Mouse (Mus musculus): ENCODE data around the gene Rag1.

Gene Rag1

DNA sequence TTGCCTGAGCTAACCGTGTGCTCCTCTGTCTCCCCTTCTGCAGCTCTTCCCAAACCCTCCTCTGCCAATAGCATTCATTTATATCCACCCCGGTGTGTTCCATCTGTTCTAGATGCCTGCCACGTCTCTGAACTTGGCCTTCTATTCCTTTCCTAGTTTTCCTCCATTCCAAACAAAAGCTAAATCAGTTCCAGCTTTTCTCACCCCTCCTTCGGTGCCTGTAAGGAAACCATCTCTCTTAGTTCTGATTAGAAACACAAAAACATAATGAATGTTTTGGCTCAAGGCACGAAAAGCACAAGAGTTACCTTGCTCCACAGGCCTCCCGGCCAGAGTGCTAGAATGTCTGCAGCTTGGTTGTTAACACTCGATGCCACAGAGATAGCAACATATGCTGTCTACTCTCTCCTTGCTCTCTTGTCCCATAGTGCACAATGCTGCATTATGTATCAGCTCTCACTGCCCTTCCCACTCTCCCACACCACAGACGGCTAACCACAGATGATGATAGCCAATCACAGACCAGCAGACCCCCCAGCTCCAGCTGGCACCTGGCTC is at the start of gene Rag1, which contains the start of gene B230118H07Rik:
TSS of gene Rag1 (minus strand) at position 388 of the 558 bp plus-strand sequence.
TSS of gene B230118H07Rik (minus strand) at position 419 of the 558 bp plus-strand sequence.
- no peak for DNase-seq (ENCODE audit: low spot score)

DNA sequence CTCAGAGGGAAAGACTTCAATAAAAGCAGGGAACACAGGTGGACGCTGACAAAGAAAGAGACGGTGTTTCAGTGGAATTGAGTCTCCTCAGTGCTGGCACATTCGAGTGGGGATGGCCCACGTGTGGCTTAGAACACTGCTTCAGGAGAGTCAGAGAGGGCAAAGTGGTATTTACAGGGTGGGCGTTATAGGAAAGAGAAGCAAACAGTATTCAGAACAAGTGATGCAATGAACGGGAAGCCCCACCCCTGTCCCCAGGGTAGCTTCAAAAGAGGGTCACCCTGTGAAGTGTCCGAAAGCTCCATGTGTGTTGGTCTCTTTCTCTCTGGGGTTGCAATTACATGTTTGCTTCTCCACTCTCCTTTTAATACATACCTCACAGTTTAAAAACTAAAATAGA is 46.3 kb upstream of the Rag1 start:
- no peak for DNase-seq (ENCODE audit: low spot score)

DNA sequence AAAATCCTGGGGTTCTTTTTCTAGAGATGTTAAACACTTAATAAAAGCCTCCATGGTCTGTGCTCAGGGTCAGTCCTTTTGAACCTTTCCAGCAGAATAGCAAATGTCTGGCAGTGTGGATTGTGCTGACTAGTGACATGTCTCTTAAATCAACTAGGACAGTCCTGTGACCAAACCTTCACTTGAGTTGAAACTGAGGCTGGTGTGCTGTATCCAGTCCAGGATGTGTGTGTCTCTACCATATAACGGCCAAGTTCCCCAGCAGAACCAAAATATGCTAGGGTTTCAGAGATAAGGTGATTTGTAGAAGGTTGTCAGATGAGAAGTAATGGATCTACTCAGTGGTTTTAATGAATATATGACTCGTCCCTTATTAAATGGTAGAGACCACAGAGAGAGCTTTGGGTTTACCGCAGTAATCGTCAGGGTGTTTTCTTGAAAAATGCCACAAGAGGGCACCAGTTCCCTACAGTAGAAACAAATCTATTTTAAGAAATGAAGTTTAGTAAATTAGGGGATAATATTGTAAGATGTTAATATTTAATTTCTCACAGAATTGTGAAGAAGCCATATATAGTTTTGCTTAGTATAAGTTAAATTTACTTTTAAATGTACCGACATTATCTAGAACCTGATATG is 44.4 kb upstream of the Rag1 start:
- DNase-seq (ENCODE audit: low spot score) = no peak

DNA sequence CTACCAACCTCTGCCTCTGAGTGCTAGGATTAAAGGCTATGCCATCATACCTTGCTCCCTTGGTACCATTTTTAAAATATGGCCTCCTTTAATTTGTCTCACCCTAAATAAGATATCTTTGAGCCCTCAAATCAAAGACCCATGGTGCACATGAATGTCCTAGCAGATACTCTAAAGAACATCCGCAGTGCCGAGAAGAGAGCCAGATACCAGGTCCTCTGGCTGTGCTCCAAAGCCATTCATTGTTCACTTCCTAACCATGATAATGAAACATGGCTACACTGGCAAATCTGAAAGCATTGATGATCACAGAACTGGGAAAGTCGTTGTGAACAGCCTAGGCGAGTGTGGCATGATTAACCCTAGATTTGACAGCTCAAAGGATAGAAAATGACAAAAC is 43.7 kb upstream of the Rag1 start:
- DNase-seq (ENCODE audit: low spot score) = no peak

DNA sequence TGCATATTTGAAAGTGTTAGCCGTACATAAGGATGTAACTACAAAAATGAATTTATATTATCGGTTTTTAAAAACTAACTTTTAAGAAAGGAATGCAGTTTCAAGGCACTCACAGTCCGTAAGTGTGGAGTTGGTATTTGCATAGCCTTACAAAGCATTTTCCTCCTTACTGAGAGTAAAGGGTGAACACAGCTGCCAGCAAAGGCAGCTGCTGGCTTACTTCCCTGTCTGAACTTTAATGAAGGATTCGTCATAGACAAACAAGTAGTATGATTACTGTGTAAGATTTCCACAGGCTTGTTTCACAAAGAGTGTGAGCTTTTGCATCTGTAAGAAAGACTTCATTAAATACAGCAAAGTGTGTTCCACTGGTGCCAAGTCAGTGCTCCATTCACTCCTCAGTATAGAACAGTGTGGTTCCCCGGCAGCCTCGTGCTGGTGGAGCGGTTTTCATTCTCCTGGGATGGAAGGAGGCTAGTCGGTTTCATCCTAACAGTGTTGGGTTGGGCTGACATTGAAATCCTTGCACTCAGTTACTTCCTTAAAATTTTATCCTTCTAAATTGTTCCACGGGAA is 41.0 kb upstream of the Rag1 start:
- DNase-seq (ENCODE audit: low spot score) = no peak

DNA sequence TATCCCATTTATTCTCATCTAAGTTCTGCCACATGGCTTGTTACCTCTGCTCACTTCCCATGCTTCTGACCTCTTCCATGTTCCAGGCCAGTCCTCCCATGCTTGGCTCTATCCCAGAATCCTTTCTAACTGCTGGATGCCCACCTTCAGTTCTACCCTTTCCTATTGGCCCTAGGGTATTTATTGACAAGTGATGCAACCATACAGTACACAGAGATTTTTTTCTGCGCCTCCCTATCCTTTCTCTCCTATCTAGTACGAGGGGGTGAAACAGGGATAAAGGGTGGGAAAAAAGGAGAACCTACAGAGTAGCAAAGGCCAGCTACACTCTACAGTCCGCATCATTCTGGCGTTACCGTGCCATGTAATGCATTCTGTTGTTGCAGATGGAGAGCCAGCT is 38.7 kb upstream of the Rag1 start:
- DNase-seq (ENCODE audit: low spot score) = no peak

DNA sequence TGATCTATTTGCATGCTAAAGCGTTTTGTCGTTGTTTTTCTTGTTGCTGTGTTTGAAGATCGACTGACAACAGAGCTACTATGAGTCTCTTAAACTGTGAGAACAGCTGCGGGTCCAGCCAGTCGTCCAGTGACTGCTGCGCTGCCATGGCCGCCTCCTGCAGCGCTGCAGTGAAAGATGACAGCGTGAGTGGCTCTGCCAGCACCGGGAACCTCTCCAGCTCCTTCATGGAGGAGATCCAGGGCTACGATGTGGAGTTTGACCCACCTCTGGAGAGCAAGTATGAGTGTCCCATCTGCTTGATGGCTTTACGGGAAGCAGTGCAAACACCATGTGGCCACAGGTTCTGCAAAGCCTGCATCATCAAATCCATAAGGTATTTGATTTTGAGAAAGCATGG is 35.1 kb upstream of the Rag1 start:
- DNase-seq (ENCODE audit: low spot score) = no peak

DNA sequence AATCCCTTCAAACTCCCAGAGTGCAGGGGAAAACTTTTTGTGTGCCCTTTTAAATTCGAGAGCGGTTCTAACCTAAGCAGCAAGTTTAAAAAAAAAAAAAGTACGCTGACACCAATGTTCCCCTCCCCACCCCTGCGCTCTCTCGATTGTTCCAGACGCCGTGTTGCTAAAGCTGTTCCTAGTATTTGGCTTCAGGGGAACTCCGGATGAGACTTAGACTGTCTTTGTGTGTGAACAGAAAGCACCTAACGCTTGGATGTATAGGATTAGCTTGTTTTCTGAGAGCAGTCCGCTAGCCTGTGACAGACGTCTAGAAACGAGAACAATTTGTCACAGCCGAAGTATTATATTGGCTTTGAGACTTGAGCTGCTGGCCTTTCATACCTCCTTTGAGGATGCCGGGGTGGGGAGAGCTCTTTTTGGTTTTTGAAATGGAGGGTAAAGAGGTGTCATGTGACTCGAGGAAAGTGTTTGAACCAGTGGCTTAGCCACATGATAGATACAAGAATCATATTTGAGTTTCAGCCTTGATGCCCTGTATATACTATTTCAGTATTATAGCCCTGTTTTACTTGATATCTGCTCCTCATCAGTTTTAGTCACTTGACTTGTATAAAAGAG is 30.0 kb upstream of the Rag1 start:
- no peak for DNase-seq (ENCODE audit: low spot score)

DNA sequence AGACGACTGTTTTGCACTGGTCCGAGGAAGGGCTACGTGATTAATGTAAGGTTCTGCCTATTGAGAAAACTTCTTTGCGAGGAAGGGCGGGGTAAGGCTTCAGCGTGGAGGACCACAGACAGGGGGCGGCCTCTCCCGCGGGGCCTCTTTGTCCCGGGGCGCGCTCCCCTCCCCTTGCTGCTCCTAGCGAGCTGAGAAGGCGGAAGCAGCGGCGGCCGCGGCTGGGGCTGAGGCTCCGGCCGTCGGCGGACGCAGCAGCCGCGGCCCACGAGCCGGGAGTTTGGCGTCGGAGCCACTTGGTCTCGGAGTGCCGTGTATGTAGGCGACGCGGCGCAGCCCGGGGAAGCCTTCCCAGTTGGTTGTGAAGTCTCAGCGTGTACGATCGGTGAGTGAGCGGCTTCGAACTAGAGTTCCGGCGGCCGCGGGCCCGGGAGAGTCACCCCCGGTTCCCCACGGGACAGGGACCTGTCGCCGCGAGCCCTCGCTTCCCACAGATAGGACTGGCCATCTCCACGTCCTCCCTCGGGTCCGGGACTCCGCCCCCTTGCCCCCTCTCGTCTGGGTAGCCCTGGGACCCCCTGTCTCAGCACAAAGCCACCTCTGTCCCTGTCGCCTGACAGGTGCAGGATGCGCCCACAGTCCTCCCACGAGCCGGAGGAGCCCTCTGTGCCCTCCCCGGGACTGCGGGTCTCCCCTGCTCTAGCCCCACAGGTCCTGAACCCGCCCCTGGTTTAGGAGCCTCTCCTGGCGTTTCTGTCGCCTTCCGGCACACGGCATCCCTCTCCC is 29.1 kb upstream of the Rag1 start, which contains the start of gene Traf6:
TSS of gene Traf6 (plus strand) at position 194 of the 786 bp plus-strand sequence.
- DNase-seq (ENCODE audit: low spot score) = peak; percentile 62

DNA sequence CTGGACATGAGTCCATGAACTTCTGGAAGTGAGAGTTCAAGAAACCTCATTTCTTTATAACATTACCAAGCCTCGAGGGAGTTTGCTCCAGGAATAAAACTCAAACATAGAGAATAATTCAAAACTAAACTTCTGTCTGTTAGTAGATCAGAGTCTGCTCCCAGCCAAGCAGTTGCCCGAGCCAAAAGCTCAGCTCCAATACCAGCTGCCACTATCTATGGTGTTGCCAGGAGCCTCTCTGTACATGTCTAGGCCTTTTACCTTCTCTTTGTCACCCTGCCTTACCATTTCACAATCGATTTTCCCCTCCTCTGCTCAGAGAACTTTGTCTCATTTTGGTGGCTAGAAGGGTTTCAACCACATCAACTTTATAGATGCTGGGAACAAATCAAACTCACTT is 24.2 kb upstream of the Rag1 start:
- DNase-seq (ENCODE audit: low spot score) = no peak

DNA sequence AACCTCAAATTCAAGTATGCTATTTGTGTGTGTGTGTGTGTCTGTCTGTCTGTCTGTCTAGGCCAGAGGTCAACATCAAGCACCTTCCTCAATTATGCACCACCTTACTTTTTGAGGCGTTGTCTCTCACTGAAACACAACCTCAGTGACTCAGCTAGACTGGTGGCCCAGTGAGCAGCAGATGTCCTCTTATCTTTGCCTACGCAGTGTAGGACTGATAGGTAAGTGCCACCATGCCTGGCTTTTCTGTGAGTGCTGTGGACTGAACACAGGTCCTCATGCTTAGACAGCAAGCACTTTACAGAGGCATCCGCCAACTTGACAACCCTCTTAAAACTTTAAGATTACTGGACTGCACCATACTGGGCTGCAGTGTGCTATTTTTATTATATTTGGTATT is 19.4 kb upstream of the Rag1 start:
- DNase-seq (ENCODE audit: low spot score) = no peak

DNA sequence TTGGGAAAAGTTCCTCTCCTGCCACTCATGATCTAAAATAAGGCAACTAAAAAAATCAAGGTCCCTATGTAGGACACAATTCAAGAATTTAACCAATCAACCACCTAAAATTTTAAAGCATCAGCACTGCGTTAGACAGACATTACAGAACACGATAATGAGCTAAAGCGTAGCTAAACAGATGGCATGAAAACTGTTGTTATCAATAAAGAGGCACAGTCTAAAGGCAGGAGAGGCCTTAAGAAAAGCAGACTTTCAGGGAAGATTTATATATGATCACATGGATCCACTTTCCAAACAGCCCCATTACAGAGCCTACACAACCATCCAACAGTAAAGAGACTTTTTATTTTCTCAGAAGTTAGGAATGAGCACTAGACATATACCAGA is 16.4 kb upstream of the Rag1 start:
- no peak for DNase-seq (ENCODE audit: low spot score)

DNA sequence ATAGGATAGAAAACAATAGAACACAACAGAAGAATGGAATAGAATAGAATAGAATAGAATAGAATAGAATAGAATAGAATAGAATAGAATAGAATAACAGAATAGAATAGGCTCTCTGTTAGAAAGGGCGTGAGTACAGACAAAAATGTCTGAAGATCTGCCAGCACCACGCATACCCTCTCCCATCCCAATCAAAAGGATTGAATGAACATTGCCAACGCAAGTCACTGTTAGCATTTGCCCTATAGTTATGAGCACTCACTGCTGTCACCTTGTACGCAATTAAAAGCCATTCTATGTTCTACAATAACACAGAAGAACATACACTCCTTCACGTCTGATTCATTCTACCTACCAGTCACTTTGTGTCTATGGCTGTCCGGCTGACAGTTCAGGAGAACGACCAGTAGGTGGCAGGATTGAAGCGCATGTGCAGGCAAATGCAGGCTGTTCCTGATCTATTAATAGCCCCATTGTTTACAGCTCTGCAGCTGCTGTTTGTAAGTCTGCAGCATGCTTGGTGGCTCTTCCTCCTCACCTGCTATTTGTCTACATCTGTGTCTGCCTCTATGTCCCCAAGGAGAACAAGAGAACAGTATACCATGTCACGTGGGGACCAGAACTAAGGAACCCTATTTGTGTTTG is 15.9 kb upstream of the Rag1 start:
- no peak for DNase-seq (ENCODE audit: low spot score)

DNA sequence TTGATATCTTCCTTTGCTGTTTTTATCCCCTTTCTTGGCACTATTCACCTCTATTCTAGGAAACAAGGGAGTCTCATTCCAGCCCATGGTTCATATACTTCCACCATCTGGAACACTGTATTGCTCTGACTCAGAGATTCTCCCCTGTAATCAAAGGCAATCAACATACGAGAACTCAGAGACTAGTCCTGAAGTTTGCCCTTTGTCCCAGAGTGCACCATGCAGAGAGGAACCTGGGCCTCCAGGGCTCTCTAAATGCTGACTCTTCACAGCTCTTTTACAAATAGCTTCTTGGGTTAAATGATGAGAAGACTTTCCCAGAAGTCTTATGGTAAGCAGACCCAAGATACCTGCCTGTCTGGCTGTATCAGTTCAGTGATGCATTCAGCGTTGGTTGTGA is 11.2 kb upstream of the Rag1 start:
- DNase-seq (ENCODE audit: low spot score) = no peak

DNA sequence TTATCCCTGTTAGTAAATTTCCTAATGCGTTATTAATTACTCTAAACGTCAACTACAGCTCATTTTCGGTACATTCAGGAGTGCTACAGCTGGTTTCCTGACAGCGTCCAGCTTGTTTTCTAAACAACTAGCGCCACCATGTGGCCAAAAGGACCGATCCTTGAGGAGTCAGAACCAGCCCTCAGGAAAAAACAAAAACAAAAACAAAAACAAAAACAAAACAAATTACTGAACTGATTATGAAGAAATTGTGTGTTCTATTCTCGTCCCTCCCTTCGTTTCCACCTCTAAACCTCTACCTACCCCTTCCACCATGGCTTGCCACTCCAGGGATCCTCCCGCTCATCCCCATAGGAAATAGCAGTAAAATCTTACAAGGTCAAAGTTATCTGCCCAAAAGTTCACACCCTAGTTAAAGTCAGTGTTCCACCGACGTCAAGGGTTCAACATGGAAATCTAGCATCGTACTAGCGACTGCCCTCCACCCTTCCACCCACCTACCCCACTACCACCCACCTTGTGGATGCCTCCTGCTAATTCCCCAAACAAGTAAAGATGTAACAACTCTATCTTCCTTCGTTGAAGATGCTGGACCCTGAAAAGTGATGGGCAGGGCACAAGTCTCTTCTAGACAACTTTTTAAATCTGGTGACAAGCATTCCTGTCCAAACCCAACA is 3.8 kb upstream of the Rag1 start:
- DNase-seq (ENCODE audit: low spot score) = peak; percentile 25

DNA sequence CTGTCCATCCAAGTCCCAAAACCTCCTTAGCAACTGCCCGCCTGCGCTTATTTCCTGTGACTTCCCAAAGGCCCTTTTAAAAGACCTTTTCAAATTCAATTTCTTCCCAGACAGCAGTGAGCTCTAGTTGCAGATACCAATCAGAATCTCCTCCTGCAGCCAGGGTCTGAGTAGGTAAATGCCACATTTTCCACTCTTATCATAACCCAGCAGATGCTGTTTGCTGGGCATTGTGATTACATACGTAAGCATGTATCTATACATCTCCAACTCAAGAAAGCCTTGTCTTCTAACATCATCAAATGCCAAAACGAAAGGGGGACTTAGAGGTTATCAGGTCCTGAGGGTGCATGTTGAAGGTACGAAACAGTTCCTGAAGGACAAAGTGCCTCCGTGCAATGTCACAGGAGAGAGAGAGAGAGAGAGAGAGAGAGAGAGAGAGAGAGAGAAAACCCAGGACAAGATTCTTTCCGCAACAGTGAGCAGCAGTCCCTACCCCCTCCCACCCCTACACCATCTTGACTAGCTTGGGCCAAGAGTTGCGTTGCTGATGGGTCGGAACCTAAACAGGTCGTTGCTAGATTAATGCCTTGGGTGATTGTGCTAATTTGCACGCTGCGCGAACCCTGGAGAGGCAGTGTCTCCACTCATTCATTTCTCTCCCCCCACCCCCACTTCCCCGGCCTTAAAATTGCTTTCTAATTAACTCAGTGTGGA is 3.1 kb upstream of the Rag1 start:
- no peak for DNase-seq (ENCODE audit: low spot score)

DNA sequence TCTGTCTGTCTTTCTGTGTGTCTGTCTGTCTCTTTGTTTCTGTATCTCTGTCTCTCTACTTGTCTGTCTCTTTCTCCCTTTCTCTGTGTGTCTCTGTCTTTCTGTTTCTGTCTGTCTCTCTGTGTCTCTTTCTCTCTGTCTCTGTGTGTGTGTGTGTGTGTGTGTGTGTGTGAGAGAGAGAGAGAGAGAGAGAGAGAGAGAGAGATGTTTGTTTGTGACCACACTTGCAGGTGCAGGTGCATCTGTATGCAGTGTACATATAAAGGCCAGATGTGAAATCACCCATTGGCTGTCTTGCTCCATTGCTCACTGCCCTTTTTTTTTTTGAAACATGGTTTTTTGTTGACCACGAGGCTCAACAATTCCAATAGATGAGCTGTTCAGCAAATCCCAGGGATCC is 1.1 kb upstream of the Rag1 start:
- DNase-seq (ENCODE audit: low spot score) = no peak

DNA sequence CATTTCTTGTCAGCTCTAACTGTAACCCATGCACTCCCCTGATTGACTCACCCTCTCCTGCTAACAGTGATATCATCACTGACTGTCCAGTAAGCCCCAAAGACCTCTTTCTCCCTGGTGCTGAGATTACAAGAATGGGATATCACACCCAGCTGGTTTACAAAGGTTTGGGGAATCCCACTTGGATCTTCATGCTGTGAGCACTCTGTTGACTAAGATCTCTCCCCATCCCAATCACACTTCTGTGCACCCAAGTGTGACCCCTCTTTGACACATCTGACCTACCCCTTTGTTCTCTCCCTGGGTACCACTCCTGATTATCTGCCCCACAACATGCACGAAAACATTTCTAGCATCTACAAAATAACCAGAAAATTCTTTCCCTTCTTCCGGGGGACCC is 940 bp downstream of the Rag1 start:
- no peak for DNase-seq (ENCODE audit: low spot score)

DNA sequence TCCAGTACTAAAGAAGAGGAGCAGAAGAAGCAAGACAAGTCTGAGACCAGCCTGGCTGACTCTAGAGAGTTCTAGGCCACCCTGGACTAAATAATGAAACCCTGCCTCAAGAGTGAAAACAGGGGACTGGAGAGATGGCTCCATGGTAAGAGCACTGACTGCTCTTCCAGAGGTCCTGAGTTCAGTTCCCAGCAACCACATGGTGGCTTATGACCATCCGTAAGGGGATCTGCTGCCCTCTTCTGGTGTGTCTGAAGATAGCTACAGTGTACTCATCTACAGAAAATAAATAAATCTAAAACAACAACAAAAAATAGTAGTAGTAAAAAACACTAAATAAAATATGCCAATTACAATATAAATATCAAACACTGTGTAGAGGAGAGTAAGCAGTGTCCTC is 3.5 kb downstream of the Rag1 start:
- DNase-seq (ENCODE audit: low spot score) = no peak

DNA sequence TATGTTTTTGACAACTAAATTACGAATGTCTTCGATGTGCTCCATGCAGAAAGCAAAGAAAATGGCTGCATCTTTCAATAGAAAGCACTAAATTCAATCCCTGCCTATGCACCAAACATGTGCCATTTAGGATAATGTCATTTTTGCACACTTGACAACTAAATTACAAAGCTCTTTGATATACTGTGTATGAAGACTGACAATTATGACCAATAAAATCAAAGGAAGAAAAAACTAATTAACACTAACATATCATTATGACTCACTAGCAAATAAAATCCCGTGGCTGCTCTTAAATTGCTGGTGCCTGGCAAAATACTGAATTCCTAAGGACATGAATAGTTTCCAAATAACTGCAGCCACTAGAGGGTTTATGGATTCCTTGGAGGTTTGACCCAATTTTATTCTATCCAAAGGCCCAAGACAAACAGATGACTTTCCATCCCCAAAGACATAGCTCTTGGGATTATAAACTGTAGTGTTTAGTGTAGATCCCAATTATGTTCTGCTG is 9.4 kb downstream of the Rag1 start:
- DNase-seq (ENCODE audit: low spot score) = no peak
